Mouse (Mus musculus): ENCODE data around the gene Drap1.
"Not testable (repeated sequence)": the region's sequence is repeated elsewhere in the genome, so short reads cannot be mapped to it uniquely, and the experiment has no call there.

The Drap1 gene

GRCm38 (mm10) chr19:5420579-5420978 is 4.2 kb downstream of the Drap1 start:
- no peak for DNase-seq (ENCODE audit: low spot score in 2 of 2)

GRCm38 (mm10) chr19:5419630-5420029 is 5.1 kb downstream of the Drap1 start:
- no peak for DNase-seq (ENCODE audit: low spot score in 2 of 2)

- DNase-seq (ENCODE audit: low spot score in 2 of 2), result no peak
Observed at GRCm38 (mm10) chr19:5418750-5419466, 5.9 kb downstream of the Drap1 start.

- DNase-seq (ENCODE audit: low spot score in 2 of 2), result no peak
Observed at GRCm38 (mm10) chr19:5414534-5414957, 10.2 kb downstream of the Drap1 start.

GRCm38 (mm10) chr19:5413840-5414239 is 10.9 kb downstream of the Drap1 start:
- DNase-seq (ENCODE audit: low spot score in 2 of 2), result no peak

GRCm38 (mm10) chr19:5411961-5412360 is 12.8 kb downstream of the Drap1 start:
- no peak for DNase-seq (ENCODE audit: low spot score in 2 of 2)

- DNase-seq (ENCODE audit: low spot score in 2 of 2), result no peak
Observed at GRCm38 (mm10) chr19:5410641-5411040, 14.1 kb downstream of the Drap1 start.

- no peak for DNase-seq (ENCODE audit: low spot score in 2 of 2)
Observed at GRCm38 (mm10) chr19:5409068-5409467, 15.7 kb downstream of the Drap1 start.

GRCm38 (mm10) chr19:5408057-5409001 is 16.4 kb downstream of the Drap1 start:
- no peak for DNase-seq (ENCODE audit: low spot score in 2 of 2)

- DNase-seq (ENCODE audit: low spot score in 2 of 2), result peak; percentile 40 to 45
Observed at GRCm38 (mm10) chr19:5407133-5407532, 17.6 kb downstream of the Drap1 start.

GRCm38 (mm10) chr19:5406531-5407126 is 18.1 kb downstream of the Drap1 start:
- DNase-seq (ENCODE audit: low spot score in 2 of 2), result peak; percentile 20 to 66

GRCm38 (mm10) chr19:5405924-5406323 is 18.9 kb downstream of the Drap1 start:
- DNase-seq (ENCODE audit: low spot score in 2 of 2), result no peak

GRCm38 (mm10) chr19:5402293-5402692 is 22.5 kb downstream of the Drap1 start, which contains the start of gene Tsga10ip:
Tsga10ip (minus strand) TSS chr19:5402526.
- no peak for DNase-seq (ENCODE audit: low spot score in 2 of 2)

GRCm38 (mm10) chr19:5401073-5401472 is 23.7 kb downstream of the Drap1 start:
- DNase-seq (ENCODE audit: low spot score in 2 of 2), result not testable (repeated sequence)

- no peak for DNase-seq (ENCODE audit: low spot score in 2 of 2)
Observed at GRCm38 (mm10) chr19:5395371-5395770, 29.4 kb downstream of the Drap1 start.

GRCm38 (mm10) chr19:5394168-5394567 is 30.6 kb downstream of the Drap1 start:
- no peak for DNase-seq (ENCODE audit: low spot score in 2 of 2)

GRCm38 (mm10) chr19:5392892-5393291 is 31.9 kb downstream of the Drap1 start:
- DNase-seq (ENCODE audit: low spot score in 2 of 2), result no peak

GRCm38 (mm10) chr19:5390416-5390815 is 34.4 kb downstream of the Drap1 start:
- DNase-seq (ENCODE audit: low spot score in 2 of 2), result no peak

- no peak for DNase-seq (ENCODE audit: low spot score in 2 of 2)
Observed at GRCm38 (mm10) chr19:5389647-5390046, 35.1 kb downstream of the Drap1 start.

GRCm38 (mm10) chr19:5388588-5389242 is 36.1 kb downstream of the Drap1 start, which contains the start of gene Sart1:
Sart1 (minus strand) TSS chr19:5388703.
- DNase-seq (ENCODE audit: low spot score in 2 of 2), result peak; percentile 94 to 95

- peak in 1 of 2 experiments; percentile 23 for DNase-seq (ENCODE audit: low spot score in 2 of 2)
Observed at GRCm38 (mm10) chr19:5388011-5388441, 36.8 kb downstream of the Drap1 start.

All from right cerebral cortex, adult 2 months (tissue).